Mouse (Mus musculus) neural tube, postnatal 0 days (tissue): ENCODE results near the gene Olfr283. TPM values are rescaled to one million over a fixed set of nuclear protein-coding genes. Genes with fewer than 3 reads are reported as not detected.

Source experiments
- polyA plus RNA-seq: library from polyadenylated mRNA; unstranded; fragments of >200 nt; fragmentation: Nextera tagmentation; extraction: Ambion mirVana; gene quantifications from 2 replicates; pipeline ENCODE4 v1.2.1, GENCODE M21; 2015

Gene Olfr283
- not detected in 2 replicates for polyA plus RNA-seq

GRCm38 (mm10) chr15:98380846-98381245 lies at the start of gene Olfr283:
Gene Olfr283 (minus strand): TSS chr15:98380946.

GRCm38 (mm10) chr15:98340887-98341286 lies 39.9 kb downstream of the Olfr283 start, which contains the start of gene Olfr284:
Gene Olfr284 (minus strand): TSS chr15:98340987.

Other genes starting within 250 kb of the Olfr283 start
- gene Asb8, start 215.3 kb downstream of the Olfr283 start, polyA plus RNA-seq = 58.5 and 60.2 TPM in 2 replicates
- 106 and 120 TPM in 2 replicates for gene Ccdc184, start 213.8 kb downstream of the Olfr283 start, polyA plus RNA-seq
- 0.36 TPM in 1 of 2 replicates, not detected in the other for gene Olfr288, start 185.4 kb downstream of the Olfr283 start, polyA plus RNA-seq
- gene Gm44579, start 160.0 kb downstream of the Olfr283 start, polyA plus RNA-seq = 0.45 TPM in 1 of 2 replicates, not detected in the other
- gene Olfr287, start 159.9 kb downstream of the Olfr283 start, polyA plus RNA-seq = 6.5 TPM in 2 replicates
- gene Olfr286, start 146.5 kb downstream of the Olfr283 start, polyA plus RNA-seq = not detected in 2 replicates
- not detected in 2 replicates for gene H1fnt, start 123.7 kb downstream of the Olfr283 start, polyA plus RNA-seq
- gene Zfp641, start 84.8 kb downstream of the Olfr283 start, polyA plus RNA-seq = 8.0 and 9.8 TPM in 2 replicates
- gene Olfr285, start 63.6 kb downstream of the Olfr283 start, polyA plus RNA-seq = not detected in 2 replicates
- not detected in 2 replicates for gene Olfr284, start 40.0 kb downstream of the Olfr283 start, polyA plus RNA-seq
- not detected in 2 replicates for gene Olfr282, start 50.3 kb upstream of the Olfr283 start, polyA plus RNA-seq
- gene Olfr281, start 71.6 kb upstream of the Olfr283 start, polyA plus RNA-seq = 0.14 TPM in 1 of 2 replicates, not detected in the other
- gene OR5BS1P, start 89.0 kb upstream of the Olfr283 start, polyA plus RNA-seq = not detected in 2 replicates
- not detected in 2 replicates for gene Lalba, start 101.8 kb upstream of the Olfr283 start, polyA plus RNA-seq
- gene Olfr279, start 111.5 kb upstream of the Olfr283 start, polyA plus RNA-seq = not detected in 2 replicates
- 80.5 and 87.7 TPM in 2 replicates for gene Kansl2, start 153.3 kb upstream of the Olfr283 start, polyA plus RNA-seq
- gene Ccnt1, start 190.0 kb upstream of the Olfr283 start, polyA plus RNA-seq = 40.5 and 42.5 TPM in 2 replicates
- gene 4930415O20Rik, start 190.1 kb upstream of the Olfr283 start, polyA plus RNA-seq = not detected in 2 replicates
- 8.7 and 9.7 TPM in 2 replicates for gene Adcy6, start 229.1 kb upstream of the Olfr283 start, polyA plus RNA-seq
- 76.7 and 90.3 TPM in 2 replicates for gene Cacnb3, start 249.9 kb upstream of the Olfr283 start, polyA plus RNA-seq